Mouse (Mus musculus) frontal cortex, postnatal 25 days (tissue): ENCODE results near the gene Trim11.
A peak's percentile ranks its signal among the peaks of the same experiment; 100 is the strongest.
"Not testable (repeated sequence)": the region's sequence is repeated elsewhere in the genome, so short reads cannot be mapped to it uniquely, and the experiment has no call there.

Experiments used
- DNase-seq, 2 experiments: peaks; one replicate each; pipeline ENCODE4 v3.0.0; 2022; ENCODE audit warnings: low spot score in 2 of 2

The Trim11 gene

GRCm38 (mm10) chr11:58978027-58978705, at the start of gene Trim11:
TSS of gene Trim11 (plus strand) at chr11:58978093.
- DNase-seq, result peak in 1 of 2 experiments; percentile 56

- DNase-seq, result no peak
Observed at GRCm38 (mm10) chr11:58929055-58929454, 48.8 kb upstream of the Trim11 start.

GRCm38 (mm10) chr11:58929641-58930040, 48.3 kb upstream of the Trim11 start:
- no peak for DNase-seq

- DNase-seq, result no peak
Observed at GRCm38 (mm10) chr11:58930254-58930653, 47.6 kb upstream of the Trim11 start.

GRCm38 (mm10) chr11:58931576-58931975, 46.3 kb upstream of the Trim11 start:
- DNase-seq, result no peak

- DNase-seq, result no peak
Observed at GRCm38 (mm10) chr11:58937909-58938308, 40.0 kb upstream of the Trim11 start.

GRCm38 (mm10) chr11:58938322-58939087, 39.4 kb upstream of the Trim11 start, which contains the start of gene Rnf187:
TSS of gene Rnf187 (minus strand) at chr11:58938916.
- peak; percentile 85 to 86 for DNase-seq

GRCm38 (mm10) chr11:58939088-58939439, 38.8 kb upstream of the Trim11 start:
- DNase-seq, result no peak

- DNase-seq, result no peak
Observed at GRCm38 (mm10) chr11:58944136-58944535, 33.8 kb upstream of the Trim11 start.

GRCm38 (mm10) chr11:58947306-58947705, 30.6 kb upstream of the Trim11 start:
- no peak for DNase-seq

GRCm38 (mm10) chr11:58947798-58948528, 29.9 kb upstream of the Trim11 start:
- DNase-seq, result peak in 1 of 2 experiments; percentile 48

- peak in 1 of 2 experiments; percentile 69 for DNase-seq
Observed at GRCm38 (mm10) chr11:58948542-58949479, 29.1 kb upstream of the Trim11 start, which contains the start of gene Hist3h2ba. TSS of gene Hist3h2ba (plus strand) at chr11:58948920.

GRCm38 (mm10) chr11:58949480-58950431, 28.1 kb upstream of the Trim11 start:
- no peak for DNase-seq

GRCm38 (mm10) chr11:58951210-58951609, 26.7 kb upstream of the Trim11 start:
- no peak for DNase-seq

- DNase-seq, result no peak
Observed at GRCm38 (mm10) chr11:58953351-58954169, 24.3 kb upstream of the Trim11 start.

GRCm38 (mm10) chr11:58954170-58954419, 23.8 kb upstream of the Trim11 start:
- DNase-seq, result not testable (repeated sequence)

GRCm38 (mm10) chr11:58954420-58955142, 23.3 kb upstream of the Trim11 start, which contains the start of the genes Hist3h2a and Trim17:
TSS of gene Hist3h2a (plus strand) at chr11:58954685.
TSS of gene Trim17 (plus strand) at chr11:58954685.
- peak; percentile 77 for DNase-seq

GRCm38 (mm10) chr11:58955143-58955867, 22.6 kb upstream of the Trim11 start:
- DNase-seq, result no peak
